Mouse (Mus musculus) CH12.LX (cell line): ENCODE measurements around the gene Gm20388. TPM values are rescaled to one million over a fixed set of nuclear protein-coding genes. Genes with fewer than 3 reads are reported as not detected.

Source experiments
- DNase-seq: peaks from one replicate; pipeline ENCODE4 v3.0.0-alpha.2; 2013; ENCODE audit errors: extremely low read depth
- H3K27ac ChIP-seq: 2 replicates; pipeline ENCODE4 v1.5.1; 2012; ENCODE audit warnings: low read depth, mild to moderate bottlenecking, control low read depth, moderate library complexity; ENCODE audit not compliant: insufficient read depth
- H3K27me3 ChIP-seq: replicated peaks from 2 replicates; pipeline ENCODE3; 2012; ENCODE audit warnings: inconsistent platforms
- H3K36me3 ChIP-seq, 2 experiments: replicated peaks in 1 of 2; 2 replicates each; pipeline versions ENCODE3 to v1.6.1; 2012; ENCODE audit warnings: inconsistent platforms in 1 of 2, low read length in 1 of 2, mild to moderate bottlenecking in 1 of 2, mixed read lengths in 1 of 2, moderate library complexity in 1 of 2; ENCODE audit not compliant: control insufficient read depth in 1 of 2, insufficient read depth in 1 of 2
- H3K4me1 ChIP-seq, 2 experiments: 2 replicates each; pipeline ENCODE4 v1.6.1; 2012; ENCODE audit warnings: inconsistent platforms in 1 of 2, moderate library complexity in 1 of 2; ENCODE audit not compliant: insufficient read depth in 2 of 2, control insufficient read depth in 1 of 2
- H3K4me2 ChIP-seq: 2 replicates; pipeline ENCODE4 v1.6.1; 2012; ENCODE audit warnings: low read depth, mild to moderate bottlenecking, control low read depth; ENCODE audit not compliant: poor library complexity, insufficient read depth, severe bottlenecking
- H3K4me3 ChIP-seq, 3 experiments: fragments of 150-350 bp in 1 of 3; sonication (generic) in 1 of 3; replicated peaks in 1 of 3; 2 replicates each; pipeline versions ENCODE3 to v1.5.1; 2011 to 2012; ENCODE audit warnings: low read depth in 2 of 3, low read length in 2 of 3, mild to moderate bottlenecking in 2 of 3, moderate library complexity in 2 of 3, control low read depth in 1 of 3, improper control_type of control experiment in 1 of 3, inconsistent platforms in 1 of 3, mixed read lengths in 1 of 3; ENCODE audit not compliant: poor library complexity in 1 of 3
- H3K79me2 ChIP-seq: replicated peaks from 2 replicates; pipeline ENCODE4 v1.6.1; 2012; ENCODE audit warnings: mild to moderate bottlenecking, moderate library complexity; ENCODE audit not compliant: control insufficient read depth, poor library complexity, insufficient read depth, severe bottlenecking; ENCODE audit errors: extremely low read depth
- H3K9ac ChIP-seq: 2 replicates; pipeline ENCODE4 v1.6.1; 2012; ENCODE audit warnings: low read depth, mild to moderate bottlenecking, control low read depth, moderate library complexity; ENCODE audit not compliant: insufficient read depth
- H3K9me3 ChIP-seq: replicated peaks from 2 replicates; pipeline ENCODE3; 2012; ENCODE audit warnings: low read length, inconsistent platforms, mixed read lengths
- BHLHE40 ChIP-seq: IDR thresholded peaks from 2 replicates; pipeline ENCODE4 v1.6.1; 2011; ENCODE audit warnings: mild to moderate bottlenecking, low read depth, low read length, improper control_type of control experiment
- EP300 ChIP-seq: IDR thresholded peaks from 2 replicates; pipeline ENCODE4 v1.6.1; 2011; ENCODE audit warnings: low read length, improper control_type of control experiment
- ETS1 ChIP-seq: conservative IDR thresholded peaks from 2 replicates; pipeline ENCODE4 v1.6.1; 2012; ENCODE audit warnings: low read depth, mild to moderate bottlenecking, inconsistent platforms, low read length, improper control_type of control experiment, moderate library complexity
- GABPA ChIP-seq: IDR thresholded peaks from 2 replicates; pipeline ENCODE4 v1.6.1; 2012; ENCODE audit warnings: low read depth, low read length, improper control_type of control experiment, inconsistent platforms; ENCODE audit not compliant: insufficient replicate concordance
- JUN ChIP-seq: IDR thresholded peaks from 2 replicates; pipeline ENCODE4 v1.6.1; 2011; ENCODE audit warnings: low read depth, mild to moderate bottlenecking, low read length, improper control_type of control experiment, moderate library complexity; ENCODE audit not compliant: insufficient read depth
- JUND ChIP-seq: conservative IDR thresholded peaks from 2 replicates; pipeline ENCODE4 v1.6.1; 2011; ENCODE audit warnings: low read depth, low read length, improper control_type of control experiment
- KAT2A ChIP-seq: IDR thresholded peaks from 2 replicates; pipeline ENCODE4 v1.6.1; 2012; ENCODE audit warnings: low read length, improper control_type of control experiment, inconsistent platforms; ENCODE audit not compliant: insufficient replicate concordance
- MAX ChIP-seq: IDR thresholded peaks from 2 replicates; pipeline ENCODE4 v1.6.1; 2011; ENCODE audit warnings: low read length, improper control_type of control experiment
- MAZ ChIP-seq: IDR thresholded peaks from 2 replicates; pipeline ENCODE4 v1.6.1; 2012; ENCODE audit warnings: low read depth, mild to moderate bottlenecking, inconsistent platforms, low read length, improper control_type of control experiment, moderate library complexity
- NELFE ChIP-seq: IDR thresholded peaks from 2 replicates; pipeline ENCODE4 v1.6.1; 2011; ENCODE audit warnings: low read depth, low read length, improper control_type of control experiment
- RAD21 ChIP-seq: IDR thresholded peaks from 2 replicates; pipeline ENCODE4 v1.6.1; 2011; ENCODE audit warnings: low read depth, mild to moderate bottlenecking, low read length, improper control_type of control experiment, moderate library complexity
- TBP ChIP-seq: conservative IDR thresholded peaks from 2 replicates; pipeline ENCODE4 v1.6.1; 2011; ENCODE audit warnings: low read depth, low read length, improper control_type of control experiment
- TCF12 ChIP-seq: IDR thresholded peaks from 2 replicates; pipeline ENCODE4 v1.6.1; 2014; ENCODE audit warnings: low read depth, mild to moderate bottlenecking, inconsistent platforms, low read length, improper control_type of control experiment
- UBTF ChIP-seq: IDR thresholded peaks from 2 replicates; pipeline ENCODE4 v1.6.1; 2012; ENCODE audit warnings: low read depth, mild to moderate bottlenecking, inconsistent platforms, low read length, improper control_type of control experiment, moderate library complexity
- USF2 ChIP-seq: conservative IDR thresholded peaks from 2 replicates; pipeline ENCODE4 v1.6.1; 2011; ENCODE audit warnings: low read depth, low read length, improper control_type of control experiment
- ZC3H11A ChIP-seq: IDR thresholded peaks from 2 replicates; pipeline ENCODE4 v1.6.1; 2012; ENCODE audit warnings: low read depth, mild to moderate bottlenecking, inconsistent platforms, low read length, improper control_type of control experiment
- ZMIZ1 ChIP-seq: IDR thresholded peaks from 2 replicates; pipeline ENCODE4 v1.6.1; 2012; ENCODE audit warnings: low read depth, mild to moderate bottlenecking, inconsistent platforms, low read length, improper control_type of control experiment
- ZNF384 ChIP-seq: IDR thresholded peaks from 2 replicates; pipeline ENCODE4 v1.6.1; 2012; ENCODE audit warnings: low read depth, low read length, improper control_type of control experiment, inconsistent platforms
- dilution Hi-C: fragments of 300-500 bp; cut with MboI; formaldehyde crosslinking; loops from 2 replicates; pipeline ENCODE4 v1.14.3; 2020; ENCODE audit warnings: low sequenced_read_pairs; ENCODE audit not compliant: extremely low pct_unique_long_range_greater_than_20kb, extremely low pct_ligation_motif_present
- in situ Hi-C: fragments of 300-500 bp; cut with MboI; formaldehyde crosslinking; loops from 3 replicates; pipeline ENCODE4 v1.14.3; 2019; ENCODE audit warnings: low sequenced_read_pairs, low pct_ligation_motif_present, low pct_unique_long_range_greater_than_20kb, mixed read lengths
- polyA plus RNA-seq: library from polyadenylated mRNA; unstranded; fragments of >175 nt; gene quantifications from 2 replicates; pipeline ENCODE4 v1.2.1, GENCODE M21; 2012; ENCODE audit warnings: low read depth; ENCODE audit not compliant: insufficient read length
- total RNA-seq, 2 experiments: library from RNA; depleted of rRNA; stranded (reverse); fragments of 300-350 nt in 1 of 2; fragments of >200 nt in 1 of 2; gene quantifications; 2 replicates each; pipeline ENCODE4 v1.2.3; 2012 to 2014

Gene Gm20388
- total and polyA plus RNA-seq, 3 experiments = 14.8 to 26.3 (median 22.2) TPM

DNA sequence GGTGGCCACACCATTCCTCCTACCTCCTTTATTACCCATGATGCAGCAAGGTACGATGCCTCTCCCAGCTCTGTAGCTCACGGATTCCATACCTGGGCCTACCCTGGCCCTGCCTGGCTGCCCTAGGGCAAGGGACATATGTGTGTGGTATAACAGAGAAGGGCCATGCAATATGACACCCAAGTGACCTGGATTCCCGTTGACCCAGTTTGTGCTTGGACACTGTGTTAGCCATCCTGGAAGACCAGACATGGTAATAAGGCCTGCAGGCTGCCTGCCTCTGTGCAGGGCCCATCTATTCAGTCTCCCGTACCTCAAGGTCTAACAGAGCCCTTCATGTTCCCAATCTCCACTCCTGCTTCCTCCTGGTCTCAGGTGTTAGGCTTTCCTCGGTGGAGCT lies 517.9 kb downstream of the Gm20388 start:
- dilution Hi-C loops = no loop called here
- Histone ChIP-seq H3K4me1 (peaks cover 3 to 5% of the 10 kb centered on the region in 2 experiments; a peak in 3 of 4 replicates), H3K4me2 (no peak overlapping the region), H3K36me3 (no peaks in the 10 kb centered on the region), H3K9ac (no peak overlapping the region), H3K27ac (no peak overlapping the region), H3K4me3 (no peak overlapping the region), H3K9me3 (peaks cover 3% of the 10 kb centered on the region), H3K79me2 (no peaks in the 10 kb centered on the region), H3K27me3 (peaks cover 8% of the 10 kb centered on the region)
- in situ Hi-C loops = no loop called here
- TF ChIP-seq NELFE = no peak
- TF ChIP-seq ZC3H11A = no peak
- DNase-seq = no peak

DNA sequence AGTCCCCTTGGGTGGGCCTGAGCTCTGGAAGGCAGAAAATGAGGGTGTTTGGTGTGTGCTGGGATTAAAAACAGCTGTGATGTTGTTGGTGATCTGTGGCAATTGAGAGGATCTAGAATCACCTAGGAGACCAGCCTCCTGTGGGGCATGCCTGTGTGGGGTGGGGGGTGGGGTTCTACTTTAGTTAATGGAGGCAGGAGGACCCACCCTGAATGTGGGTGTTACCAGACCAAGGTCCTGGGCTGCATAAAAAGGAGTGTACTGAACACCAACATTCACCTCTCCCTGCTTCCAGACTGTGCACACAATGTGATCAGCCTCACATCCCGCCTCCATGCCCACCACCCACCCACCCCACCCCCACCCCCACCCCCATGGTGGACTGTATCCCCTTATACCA lies 518.5 kb downstream of the Gm20388 start:
- H3K36me3 ChIP-seq = no peaks in the 10 kb centered on the region

DNA sequence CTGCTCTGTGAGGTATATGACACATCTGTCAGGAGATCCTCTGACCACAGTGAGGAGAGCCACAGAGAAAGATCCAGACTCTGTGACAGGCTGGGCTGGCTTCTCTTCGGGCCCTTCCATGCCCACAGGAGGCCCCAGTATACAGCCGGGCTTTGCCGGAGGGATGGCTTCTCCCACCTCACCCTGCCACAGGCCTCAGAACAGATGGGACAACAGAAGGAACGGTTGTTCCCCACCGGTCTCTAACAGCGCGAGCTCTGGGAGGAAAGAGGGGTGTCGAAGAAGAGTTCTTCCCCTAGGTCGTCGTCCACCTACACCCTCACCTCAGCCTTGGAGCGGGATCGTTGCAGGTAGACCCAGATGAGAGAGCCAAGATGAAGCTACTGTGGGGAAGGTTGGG lies 520.4 kb downstream of the Gm20388 start:
- H3K9ac ChIP-seq = no peak overlapping the region
- no peak overlapping the region for H3K4me2 ChIP-seq
- H3K36me3 ChIP-seq = no peaks in the 10 kb centered on the region
- dilution Hi-C loops = no loop called here
- H3K27ac ChIP-seq = no peak overlapping the region
- DNase-seq = no peak
- no peaks in the 10 kb centered on the region for H3K79me2 ChIP-seq
- in situ Hi-C loops = no loop called here
- no peak overlapping the region for H3K4me3 ChIP-seq
- TF ChIP-seq TCF12 = no peak
- TF ChIP-seq JUND = no peak
- TF ChIP-seq TBP = no peak
- TF ChIP-seq USF2 = no peak
- TF ChIP-seq ETS1 = no peak
- no peak for TF ChIP-seq NELFE
- no peak for TF ChIP-seq MAX
- H3K27me3 ChIP-seq = peaks cover 6% of the 10 kb centered on the region
- peaks cover 13 to 21% of the 10 kb centered on the region in 2 experiments for H3K4me1 ChIP-seq
- peaks cover 15% of the 10 kb centered on the region for H3K9me3 ChIP-seq

More for the DNA sequence above, 518.5 kb downstream of the Gm20388 start:
- H3K4me1 ChIP-seq = peaks cover 3 to 5% of the 10 kb centered on the region in 2 experiments; a peak in 3 of 4 replicates
- H3K79me2 ChIP-seq = no peaks in the 10 kb centered on the region
- H3K4me3 ChIP-seq = no peak overlapping the region
- TF ChIP-seq ZMIZ1 (no peak), JUND (no peak), RAD21 (no peak), ZNF384 (no peak), GABPA (no peak), NELFE (no peak), EP300 (no peak), JUN (no peak), UBTF (no peak), ETS1 (no peak), USF2 (no peak), MAZ (no peak), BHLHE40 (no peak), KAT2A (no peak)
- H3K9me3 ChIP-seq = peaks cover 10% of the 10 kb centered on the region
- no peak overlapping the region for H3K27ac ChIP-seq
- H3K27me3 ChIP-seq = peaks cover 8% of the 10 kb centered on the region
- dilution Hi-C loops = no loop called here
- H3K4me2 ChIP-seq = no peak overlapping the region
- in situ Hi-C loops = no loop called here
- no peak overlapping the region for H3K9ac ChIP-seq
- no peak for DNase-seq
